Mouse (Mus musculus): Measurements from ENCODE around the gene Evi5. TPM values are rescaled to one million over a fixed set of nuclear protein-coding genes. Genes with fewer than 3 reads are reported as not detected.
A peak's percentile ranks its signal among the peaks of the same experiment; 100 is the strongest.

Evi5 gene
- polyA plus RNA-seq, 1 experiment: 8.4 TPM

DNA sequence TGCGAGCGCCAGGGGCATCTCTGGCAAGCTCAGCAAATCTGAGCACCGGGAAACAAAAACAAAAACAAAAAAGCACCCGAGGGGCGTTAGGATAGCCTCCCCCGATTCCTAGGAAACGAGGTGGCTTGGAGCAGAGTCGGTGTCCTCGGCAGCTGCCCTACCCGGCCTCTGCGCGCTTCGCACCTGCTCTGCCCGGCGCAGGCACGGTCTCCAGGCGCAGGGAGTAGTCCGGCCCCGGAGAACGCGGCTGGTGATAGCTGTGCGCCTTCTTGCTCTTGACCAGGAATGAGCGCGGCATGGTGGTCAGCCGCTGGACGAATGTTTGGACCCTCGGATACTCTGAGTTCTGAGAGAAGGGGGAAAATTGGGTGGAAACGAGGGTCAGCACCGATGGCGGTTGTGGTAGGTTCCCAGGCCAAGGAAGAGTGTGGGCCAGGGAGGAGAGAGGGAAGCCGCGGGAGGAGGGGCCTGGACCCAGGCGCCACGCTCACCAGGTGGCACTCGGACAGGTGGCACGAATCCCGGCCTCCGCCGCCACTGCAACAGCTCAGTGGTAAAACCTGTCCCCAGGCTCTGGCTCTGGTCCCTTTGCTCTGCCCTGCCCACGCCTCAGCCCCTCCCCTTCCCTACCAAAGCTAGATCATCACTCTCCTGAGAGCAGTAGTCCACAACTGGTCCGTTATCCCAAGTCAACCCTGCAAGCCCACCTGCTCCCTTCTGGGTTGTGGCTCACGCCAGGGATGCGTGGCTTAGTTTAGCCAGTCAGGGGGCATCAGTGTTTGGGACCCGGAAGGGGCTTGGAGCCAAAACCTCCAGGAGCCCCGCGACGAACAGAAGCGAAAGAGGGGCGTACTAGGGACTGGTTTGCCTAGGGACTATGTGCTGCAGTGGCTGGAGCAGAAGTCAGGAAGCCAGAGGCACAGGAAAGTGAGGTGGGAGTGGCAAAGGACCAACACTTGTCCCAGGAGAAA, 151.1 kb downstream of the Evi5 start:
- Histone ChIP-seq H3K4me3 (peak overlapping the region; percentile 9), H3K36me3 (ENCODE audit: control insufficient read depth, insufficient read depth) (no peaks in the 10 kb centered on the region), H3K27me3 (ENCODE audit: control insufficient read depth, insufficient read depth, insufficient read length) (peaks cover 32% of the 10 kb centered on the region), H3K4me2 (ENCODE audit: low read depth) (peak overlapping the region; percentile 61), H3ac (ENCODE audit: control insufficient read depth, insufficient read length) (no peak overlapping the region), H3K79me2 (ENCODE audit: control insufficient read depth, insufficient read depth) (no peaks in the 10 kb centered on the region)
- TF ChIP-seq CEBPB (IDR thresholded peaks at IDR 0.05; ENCODE audit: insufficient read depth, poor library complexity, severe bottlenecking): no peak
- TF ChIP-seq POLR2AphosphoS2 (IDR thresholded peaks at IDR 0.05; ENCODE audit: insufficient read length, low read depth): no peak
- no peak for TF ChIP-seq REST (IDR thresholded peaks at IDR 0.05; ENCODE audit: insufficient read depth, insufficient read length)
- TF ChIP-seq MYOD1 (IDR thresholded peaks at IDR 0.05; ENCODE audit: control insufficient read depth in 1 of 3, insufficient read length in 2 of 3, low read depth in 2 of 3): peak in 2 of 3 experiments; percentile 42 to 63
- TF ChIP-seq MYOG (IDR thresholded peaks at IDR 0.05; ENCODE audit: control insufficient read depth in 1 of 3, insufficient read depth in 1 of 3, insufficient read length in 2 of 3, low read depth in 2 of 3): peak in 2 of 3 experiments; percentile 15 to 64
- TF ChIP-seq MAX (IDR thresholded peaks at IDR 0.05; ENCODE audit: low read depth): no peak
- no peak for TF ChIP-seq POLR2A (IDR thresholded peaks at IDR 0.05; ENCODE audit: insufficient read length, low read depth)
- TF ChIP-seq E2F4 (IDR thresholded peaks at IDR 0.05; ENCODE audit: insufficient read depth): no peak
- no peak for TF ChIP-seq TCF12 (IDR thresholded peaks at IDR 0.05; ENCODE audit: insufficient read depth, poor library complexity, severe bottlenecking)
- no peak for TF ChIP-seq TCF3 (IDR thresholded peaks at IDR 0.05; ENCODE audit: insufficient read length, low read depth)
- TF ChIP-seq USF1 (IDR thresholded peaks at IDR 0.05; ENCODE audit: low read depth): no peak
- TF ChIP-seq SRF (IDR thresholded peaks at IDR 0.05; ENCODE audit: control insufficient read depth, insufficient read length, low read depth): no peak

DNA sequence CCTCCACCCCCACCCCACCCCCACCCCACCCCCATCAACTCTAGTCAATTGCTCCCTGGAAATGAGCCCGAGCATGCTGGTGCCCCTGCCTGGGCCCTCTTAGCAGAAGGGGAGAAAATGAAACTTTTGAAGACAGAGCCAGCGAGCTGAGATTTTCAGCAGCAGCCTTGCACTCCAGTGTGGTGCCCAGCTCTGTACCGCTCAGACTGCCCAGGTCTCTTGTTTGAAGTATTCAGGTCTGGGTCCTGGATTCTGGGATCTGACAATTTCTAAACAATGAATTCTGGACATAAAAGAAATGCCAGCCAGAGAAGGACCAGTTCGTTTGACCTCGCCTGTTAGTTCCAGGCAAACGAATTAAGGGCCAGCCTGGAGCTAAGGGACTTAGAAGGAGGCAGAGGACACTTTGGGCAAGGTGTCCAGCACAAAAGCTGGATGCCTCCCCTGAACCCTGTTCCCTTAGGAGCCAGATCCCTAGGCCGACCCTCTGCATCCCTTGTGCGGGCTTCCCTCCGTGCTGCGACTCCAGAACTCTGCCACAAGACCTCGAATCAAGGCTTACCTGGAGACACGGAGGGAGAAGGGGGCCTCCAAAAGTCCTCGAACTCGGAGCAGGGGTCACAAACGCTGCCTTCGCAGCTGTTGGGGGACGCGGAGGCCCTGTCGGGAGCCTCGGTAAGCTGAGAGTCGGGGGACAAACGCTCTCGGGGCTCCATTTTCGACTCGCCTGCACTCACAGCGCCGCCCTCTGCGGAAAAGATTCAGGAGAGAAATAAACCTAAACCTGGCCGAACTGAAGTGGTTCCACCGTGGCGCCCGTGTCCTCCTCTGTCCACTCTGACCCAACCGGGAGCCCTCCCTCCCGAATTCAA, 152.0 kb downstream of the Evi5 start:
- TF ChIP-seq POLR2A (IDR thresholded peaks at IDR 0.05; ENCODE audit: insufficient read length, low read depth) (no peak), E2F4 (IDR thresholded peaks at IDR 0.05; ENCODE audit: insufficient read depth) (no peak)
- Histone ChIP-seq H3ac (ENCODE audit: control insufficient read depth, insufficient read length) (no peak overlapping the region), H3K4me2 (ENCODE audit: low read depth) (peak overlapping the region; percentile 61), H3K27me3 (ENCODE audit: control insufficient read depth, insufficient read depth, insufficient read length) (peaks cover 32% of the 10 kb centered on the region), H3K4me3 (peak overlapping the region; percentile 9), H3K79me2 (ENCODE audit: control insufficient read depth, insufficient read depth) (no peaks in the 10 kb centered on the region), H3K36me3 (ENCODE audit: control insufficient read depth, insufficient read depth) (no peaks in the 10 kb centered on the region)

DNA sequence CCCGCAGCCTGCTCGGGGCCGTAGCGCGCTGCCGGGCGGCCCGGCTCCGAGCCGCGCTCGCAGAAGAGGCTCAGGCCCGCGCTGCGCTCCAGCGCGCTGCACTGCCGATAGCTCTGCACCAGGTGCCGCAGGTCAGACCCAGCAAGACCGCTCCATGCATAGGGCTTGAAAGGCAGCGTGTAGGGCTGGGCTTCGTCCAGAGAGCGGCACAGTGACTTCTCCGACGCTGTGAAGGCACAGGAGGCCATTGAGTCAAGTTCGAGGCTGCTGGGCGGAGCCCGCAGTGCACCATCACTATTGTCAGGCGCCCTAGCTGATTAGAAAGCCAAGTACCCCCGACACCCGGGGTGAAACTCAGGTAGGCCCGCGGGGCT, 153.3 kb downstream of the Evi5 start:
- Histone ChIP-seq H3K36me3 (ENCODE audit: control insufficient read depth, insufficient read depth) (no peaks in the 10 kb centered on the region), H3K4me2 (ENCODE audit: low read depth) (no peak overlapping the region), H3K27me3 (ENCODE audit: control insufficient read depth, insufficient read depth, insufficient read length) (peaks cover 37% of the 10 kb centered on the region), H3K79me2 (ENCODE audit: control insufficient read depth, insufficient read depth) (no peaks in the 10 kb centered on the region), H3K4me3 (no peak overlapping the region), H3ac (ENCODE audit: control insufficient read depth, insufficient read length) (no peak overlapping the region)
- TF ChIP-seq SRF (IDR thresholded peaks at IDR 0.05; ENCODE audit: control insufficient read depth, insufficient read length, low read depth): no peak
- TF ChIP-seq MAX (IDR thresholded peaks at IDR 0.05; ENCODE audit: low read depth): no peak
- TF ChIP-seq MYOD1 (IDR thresholded peaks at IDR 0.05; ENCODE audit: control insufficient read depth in 1 of 3, insufficient read length in 2 of 3, low read depth in 2 of 3): no peak
- no peak for TF ChIP-seq CEBPB (IDR thresholded peaks at IDR 0.05; ENCODE audit: insufficient read depth, poor library complexity, severe bottlenecking)
- TF ChIP-seq MYOG (IDR thresholded peaks at IDR 0.05; ENCODE audit: control insufficient read depth in 1 of 3, insufficient read depth in 1 of 3, insufficient read length in 2 of 3, low read depth in 2 of 3): no peak
- TF ChIP-seq POLR2A (IDR thresholded peaks at IDR 0.05; ENCODE audit: insufficient read length, low read depth): no peak
- no peak for TF ChIP-seq E2F4 (IDR thresholded peaks at IDR 0.05; ENCODE audit: insufficient read depth)
- no peak for TF ChIP-seq TCF3 (IDR thresholded peaks at IDR 0.05; ENCODE audit: insufficient read length, low read depth)
- TF ChIP-seq POLR2AphosphoS2 (IDR thresholded peaks at IDR 0.05; ENCODE audit: insufficient read length, low read depth): no peak
- TF ChIP-seq TCF12 (IDR thresholded peaks at IDR 0.05; ENCODE audit: insufficient read depth, poor library complexity, severe bottlenecking): no peak
- TF ChIP-seq USF1 (IDR thresholded peaks at IDR 0.05; ENCODE audit: low read depth): no peak
- no peak for TF ChIP-seq REST (IDR thresholded peaks at IDR 0.05; ENCODE audit: insufficient read depth, insufficient read length)

DNA sequence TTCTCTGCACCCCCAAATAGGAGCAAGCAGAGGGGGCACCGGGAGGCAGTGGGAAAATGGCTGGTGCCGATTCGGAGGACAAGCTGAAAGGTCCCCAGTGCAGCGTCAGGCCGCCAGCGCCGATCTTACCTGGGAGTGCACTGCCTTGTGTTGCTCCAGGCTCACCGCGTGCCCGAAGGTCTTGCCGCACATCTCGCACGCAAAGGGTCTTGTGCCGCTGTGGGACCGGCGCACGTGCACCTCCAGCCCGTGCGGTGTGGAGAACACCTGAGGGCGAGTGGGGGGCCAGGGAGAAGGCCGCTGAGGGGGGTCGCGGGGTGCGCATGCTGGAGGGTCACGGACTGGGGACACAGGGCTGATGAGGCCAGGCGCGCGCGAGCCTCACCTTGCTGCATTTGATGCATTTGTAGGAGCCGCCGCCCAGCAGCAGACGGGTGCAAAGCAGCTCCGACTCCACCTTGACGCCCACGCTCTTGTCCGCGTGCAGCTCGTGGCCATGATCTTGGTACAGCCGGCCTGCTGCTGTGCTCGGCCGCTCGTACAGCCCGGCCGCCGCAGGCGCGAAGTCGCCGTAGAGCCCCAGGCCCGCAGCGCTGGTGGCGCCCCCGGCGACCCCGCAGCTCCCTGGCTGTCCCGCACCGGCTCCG, 153.8 kb downstream of the Evi5 start:
- peaks cover 37% of the 10 kb centered on the region for H3K27me3 ChIP-seq (ENCODE audit: control insufficient read depth, insufficient read depth, insufficient read length)
- H3K4me2 ChIP-seq (ENCODE audit: low read depth): no peak overlapping the region
- H3K79me2 ChIP-seq (ENCODE audit: control insufficient read depth, insufficient read depth): no peaks in the 10 kb centered on the region
- no peaks in the 10 kb centered on the region for H3K36me3 ChIP-seq (ENCODE audit: control insufficient read depth, insufficient read depth)
- H3K4me3 ChIP-seq: no peak overlapping the region
- no peak for TF ChIP-seq USF1 (IDR thresholded peaks at IDR 0.05; ENCODE audit: low read depth)
- no peak for TF ChIP-seq MYOG (IDR thresholded peaks at IDR 0.05; ENCODE audit: control insufficient read depth in 1 of 3, insufficient read depth in 1 of 3, insufficient read length in 2 of 3, low read depth in 2 of 3)
- TF ChIP-seq TCF3 (IDR thresholded peaks at IDR 0.05; ENCODE audit: insufficient read length, low read depth): no peak
- TF ChIP-seq CEBPB (IDR thresholded peaks at IDR 0.05; ENCODE audit: insufficient read depth, poor library complexity, severe bottlenecking): no peak
- TF ChIP-seq SRF (IDR thresholded peaks at IDR 0.05; ENCODE audit: control insufficient read depth, insufficient read length, low read depth): no peak
- TF ChIP-seq POLR2A (IDR thresholded peaks at IDR 0.05; ENCODE audit: insufficient read length, low read depth): no peak
- no peak for TF ChIP-seq MAX (IDR thresholded peaks at IDR 0.05; ENCODE audit: low read depth)
- no peak for TF ChIP-seq E2F4 (IDR thresholded peaks at IDR 0.05; ENCODE audit: insufficient read depth)
- no peak for TF ChIP-seq TCF12 (IDR thresholded peaks at IDR 0.05; ENCODE audit: insufficient read depth, poor library complexity, severe bottlenecking)
- TF ChIP-seq POLR2AphosphoS2 (IDR thresholded peaks at IDR 0.05; ENCODE audit: insufficient read length, low read depth): no peak
- no peak for TF ChIP-seq REST (IDR thresholded peaks at IDR 0.05; ENCODE audit: insufficient read depth, insufficient read length)
- TF ChIP-seq MYOD1 (IDR thresholded peaks at IDR 0.05; ENCODE audit: control insufficient read depth in 1 of 3, insufficient read length in 2 of 3, low read depth in 2 of 3): no peak
- no peak overlapping the region for H3ac ChIP-seq (ENCODE audit: control insufficient read depth, insufficient read length)

All from myocyte (in vitro differentiated cells).